Mouse (Mus musculus) brain, embryonic 14.5 days (tissue): ENCODE results near the gene Exd1. TPM values are rescaled to one million over a fixed set of nuclear protein-coding genes. Genes with fewer than 3 reads are reported as not detected.

Experiments
- DNase-seq: peaks from one replicate; pipeline ENCODE4 v3.0.0-alpha.2; 2011; ENCODE audit warnings: low read depth
- CTCF ChIP-seq: fragments of 200-500 bp; IDR thresholded peaks from 2 replicates; pipeline ENCODE4 v1.5.1; 2012; ENCODE audit warnings: inconsistent platforms, mild to moderate bottlenecking, moderate library complexity, borderline replicate concordance; ENCODE audit not compliant: insufficient read depth, insufficient read length; ENCODE audit errors: extremely low read depth
- POLR2A ChIP-seq: fragments of 200-500 bp; IDR thresholded peaks from 2 replicates; pipeline ENCODE4 v1.6.1; 2012; ENCODE audit warnings: mild to moderate bottlenecking, inconsistent platforms, borderline replicate concordance; ENCODE audit not compliant: poor library complexity, insufficient read depth, insufficient read length, severe bottlenecking; ENCODE audit errors: extremely low read depth
- polyA plus RNA-seq: library from polyadenylated mRNA; depleted of rRNA; stranded (reverse); fragments of >200 nt; gene quantifications from 2 replicates; pipeline ENCODE4 v1.2.3, GENCODE M21; 2012; rRNA removed

Exd1 gene
- 0.32 and 0.44 TPM in 2 replicates for polyA plus RNA-seq

- peak; percentile 99 for DNase-seq
- TF ChIP-seq CTCF = no peak
- no peak for TF ChIP-seq POLR2A
Observed at GRCm38 (mm10) chr2:119547522-119548370, at the start of gene Exd1, which contains the start of gene Chp1. Gene Exd1, minus strand, starts transcription at chr2:119547627. Gene Chp1, plus strand, starts transcription at chr2:119547697.

- TF ChIP-seq CTCF = no peak
- no peak for TF ChIP-seq POLR2A
- DNase-seq = peak; percentile 66
Observed at GRCm38 (mm10) chr2:119596781-119597330, 49.4 kb upstream of the Exd1 start.

- TF ChIP-seq CTCF = no peak
- no peak for TF ChIP-seq POLR2A
- no peak for DNase-seq
Observed at GRCm38 (mm10) chr2:119595308-119595707, 47.9 kb upstream of the Exd1 start.

GRCm38 (mm10) chr2:119594113-119594981 is 46.9 kb upstream of the Exd1 start:
- DNase-seq = peak; percentile 99
- TF ChIP-seq POLR2A (peak; percentile 64), CTCF (no peak)

GRCm38 (mm10) chr2:119593765-119594112 is 46.3 kb upstream of the Exd1 start:
- TF ChIP-seq CTCF = no peak
- no peak for DNase-seq

GRCm38 (mm10) chr2:119591247-119591646 is 43.8 kb upstream of the Exd1 start:
- DNase-seq = no peak
- no peak for TF ChIP-seq CTCF
- no peak for TF ChIP-seq POLR2A

GRCm38 (mm10) chr2:119587383-119587782 is 40.0 kb upstream of the Exd1 start:
- peak; percentile 69; the same call in 1 of the 2 replicates for TF ChIP-seq CTCF
- TF ChIP-seq POLR2A = no peak
- DNase-seq = peak; percentile 53

- no peak for TF ChIP-seq CTCF
- TF ChIP-seq POLR2A = no peak
- DNase-seq = no peak
Observed at GRCm38 (mm10) chr2:119584282-119584681, 36.9 kb upstream of the Exd1 start.

GRCm38 (mm10) chr2:119583439-119583838 is 36.0 kb upstream of the Exd1 start:
- DNase-seq = no peak
- TF ChIP-seq POLR2A = no peak
- TF ChIP-seq CTCF = no peak

GRCm38 (mm10) chr2:119581571-119581970 is 34.1 kb upstream of the Exd1 start:
- TF ChIP-seq CTCF = no peak
- no peak for TF ChIP-seq POLR2A

GRCm38 (mm10) chr2:119572471-119572870 is 25.0 kb upstream of the Exd1 start:
- no peak for TF ChIP-seq CTCF
- no peak for TF ChIP-seq POLR2A
- DNase-seq = no peak

More at GRCm38 (mm10) chr2:119581571-119581970, 34.1 kb upstream of the Exd1 start:
- no peak for DNase-seq
